In genomic region chr9:115038215-115038614, GRCm38 (mm10) we compare ENCODE assay signal across 12 mouse cellular contexts. TPM values are rescaled to one million over a fixed set of nuclear protein-coding genes. Genes with fewer than 3 reads are reported as not detected.
DNase-seq lines count a peak whose midpoint lies in the region; ATAC-seq lines count a peak whose summit lies in the region.
"Had no signal": no experiment of that assay in that cellular context is flagged by ENCODE, and none has a peak within 500 bp of the region (broad histone marks: within the 10 kb centered on the region; RNA-seq: fewer than 3 reads in every experiment).

No protein-coding gene starts in this region.

- no peak overlapping the region for H3K9ac ChIP-seq in forebrain, embryonic 13.5 days
- H3K9ac ChIP-seq in midbrain, embryonic 14.5 days (replicated peaks; ENCODE audit: low read length) = no peak overlapping the region
- H3K9ac ChIP-seq: lung, embryonic 15.5 days had no signal

- no peak overlapping the region for H3K4me3 ChIP-seq in forebrain, embryonic 13.5 days
- no peak overlapping the region for H3K4me3 ChIP-seq in midbrain, embryonic 14.5 days (replicated peaks; ENCODE audit: low read depth, low read length)
- H3K4me3 ChIP-seq: lung, embryonic 15.5 days had no signal

- peaks cover 6% of the 10 kb centered on the region for H3K27me3 ChIP-seq in forebrain, embryonic 13.5 days
- no peaks in the 10 kb centered on the region for H3K27me3 ChIP-seq in midbrain, embryonic 14.5 days (ENCODE audit: control insufficient read depth, insufficient read depth, low read length)
- H3K27me3 ChIP-seq: lung, embryonic 15.5 days had no signal

- H3K36me3 ChIP-seq in forebrain, embryonic 13.5 days (ENCODE audit: poor library complexity, severe bottlenecking) = no peaks in the 10 kb centered on the region
- no peaks in the 10 kb centered on the region for H3K36me3 ChIP-seq in midbrain, embryonic 14.5 days (ENCODE audit: control insufficient read depth, insufficient read depth, low read length)
- H3K36me3 ChIP-seq: G1E; lung, embryonic 15.5 days had no signal

- peak; percentile 30 to 54 for DNase-seq in kidney, postnatal 4 days
- no peak for DNase-seq in kidney, adult 9 months
- DNase-seq in R1 (ENCODE audit: low read depth, low spot score) = peak; percentile 71
- peak; percentile 57 for DNase-seq in midbrain, embryonic 14.5 days
- DNase-seq in gastrocnemius, adult 18-20 months (ENCODE audit: low spot score) = no peak
- DNase-seq: adrenal gland, postnatal 14 days; cerebellum, adult 9-10 months had no signal

- H3K4me2 ChIP-seq in forebrain, embryonic 13.5 days = peak overlapping the region; percentile 38
- H3K4me2 ChIP-seq in midbrain, embryonic 14.5 days (ENCODE audit: low read length) = no peak overlapping the region
- H3K4me2 ChIP-seq: lung, embryonic 15.5 days had no signal

- H3K4me1 ChIP-seq in forebrain, embryonic 13.5 days = peaks cover 26% of the 10 kb centered on the region
- H3K4me1 ChIP-seq in midbrain, embryonic 14.5 days (ENCODE audit: control insufficient read depth, insufficient read depth, low read length) = peaks cover 7% of the 10 kb centered on the region; the same call in 1 of the 2 replicates

- WGBS in forebrain, embryonic 13.5 days = 1% methylated on average over 14 of the region's 14 CpGs
- WGBS in midbrain, embryonic 14.5 days = 13% methylated on average over 14 of the region's 14 CpGs

- ATAC-seq in forebrain, embryonic 13.5 days = peak; percentile 88
- ATAC-seq in midbrain, embryonic 14.5 days (ENCODE audit: low FRiP score, low TSS enrichment) = peak; percentile 37; the same call in 1 of the 2 replicates
- no peak for ATAC-seq in erythroblast, adult 5-6 weeks (replicated peaks; ENCODE audit: low FRiP score, poor library complexity, severe bottlenecking)
- ATAC-seq in activated CD4-positive, CD25-positive, alpha-beta regulatory T cell, adult 4 months = no peak

- H3K27ac ChIP-seq in forebrain, embryonic 13.5 days = peak overlapping the region; percentile 61; the same call in 1 of the 2 replicates
- no peak overlapping the region for H3K27ac ChIP-seq in midbrain, embryonic 14.5 days (replicated peaks; ENCODE audit: low read depth, low read length)
- H3K27ac ChIP-seq: lung, embryonic 15.5 days had no signal

- no peaks in the 10 kb centered on the region for H3K9me3 ChIP-seq in forebrain, embryonic 13.5 days (replicated peaks)
- no peaks in the 10 kb centered on the region for H3K9me3 ChIP-seq in midbrain, embryonic 14.5 days (ENCODE audit: control insufficient read depth, low read length)
- H3K9me3 ChIP-seq: lung, embryonic 15.5 days had no signal

RNA-seq across cellular contexts. Expression of gene Rps27rt, which starts 55.7 kb away (rescaled TPM):
- 296 and 413 TPM in 2 replicates for polyA plus RNA-seq in forebrain, embryonic 13.5 days (2015; fragmentation: Nextera tagmentation; extraction: Ambion mirVana)
- 295 and 338 TPM in 2 replicates for polyA plus RNA-seq in midbrain, embryonic 14.5 days (2014; fragmentation: Nextera tagmentation; extraction: Ambion mirVana)
- total RNA-seq in erythroblast, adult 5-6 weeks (2015; ENCODE audit: low replicate concordance) = 34.3 and 96.3 TPM in 2 replicates
- total RNA-seq in erythroblast, adult 5-6 weeks (2017; ENCODE audit: low replicate concordance) = 27.0 and 44.2 TPM in 2 replicates
- 1,000 to 10,000 TPM; 2,827 to 5,236 TPM for polyA plus RNA-seq in activated CD4-positive, CD25-positive, alpha-beta regulatory T cell, adult 4 months (2017; shearing (Covaris generic))
- total RNA-seq in gastrocnemius, adult 18-20 months (2021) = 10 to 100 TPM; 16.1 to 23.6 TPM

RNA-seq across cellular contexts. Expression of gene Osbpl10, which starts 59.8 kb away (rescaled TPM):
- polyA plus RNA-seq in forebrain, embryonic 13.5 days (2015; fragmentation: Nextera tagmentation; extraction: Ambion mirVana) = 0.92 and 1.3 TPM in 2 replicates
- polyA plus RNA-seq in midbrain, embryonic 14.5 days (2014; fragmentation: Nextera tagmentation; extraction: Ambion mirVana) = 2.0 and 2.3 TPM in 2 replicates
- not detected in 2 replicates for total RNA-seq in erythroblast, adult 5-6 weeks (2015; ENCODE audit: low replicate concordance)
- total RNA-seq in erythroblast, adult 5-6 weeks (2017; ENCODE audit: low replicate concordance) = not detected in 2 replicates
- polyA plus RNA-seq in activated CD4-positive, CD25-positive, alpha-beta regulatory T cell, adult 4 months (2017; shearing (Covaris generic)) = not detected
- total RNA-seq in gastrocnemius, adult 18-20 months (2021) = 1 to 10 TPM; 3.1 to 4.1 TPM
- polyA plus RNA-seq: G1E had no signal

Comparison
In these comparisons a context has a peak if more than half of its experiments do, and no peak if none do; other contexts are left out.
1. DNase-seq: peak in kidney, postnatal 4 days (2 of 2), R1 (single experiment) and midbrain, embryonic 14.5 days (single experiment); none in kidney, adult 9 months (single experiment) and gastrocnemius, adult 18-20 months (single experiment).
2. ATAC-seq: peak in forebrain, embryonic 13.5 days (single experiment) and midbrain, embryonic 14.5 days (single experiment); none in erythroblast, adult 5-6 weeks (single experiment) and activated CD4-positive, CD25-positive, alpha-beta regulatory T cell, adult 4 months (single experiment).